ENCODE assay signal across 15 mouse cellular contexts in genomic region chr2:146411904-146412303, GRCm38 (mm10).
"Had no signal": no experiment of that assay in that cellular context is flagged by ENCODE, and none has a peak within 500 bp of the region (broad histone marks: within the 10 kb centered on the region; RNA-seq: fewer than 3 reads in every experiment).

No protein-coding gene starts in this region.

- H3K4me3 ChIP-seq: megakaryocyte, embryonic 14.5 days; midbrain, embryonic 13.5 days; midbrain, embryonic 15.5 days; neural tube, embryonic 12.5 days; stomach, embryonic 15.5 days had no signal

- H3K9me3 ChIP-seq: megakaryocyte, embryonic 14.5 days; midbrain, embryonic 13.5 days; midbrain, embryonic 15.5 days; neural tube, embryonic 12.5 days; stomach, embryonic 15.5 days had no signal

- DNase-seq: lung, adult 18-20 months; lung, postnatal 10 days; lung, postnatal 4 days; right cerebral cortex, postnatal 14 days; thymus, adult 2 months; thymus, postnatal 25 days; thymus, postnatal 4 days had no signal

- H3K27ac ChIP-seq: liver, embryonic 14.5 days; midbrain, embryonic 13.5 days; midbrain, embryonic 15.5 days; neural tube, embryonic 12.5 days; stomach, embryonic 15.5 days had no signal

- H3K4me1 ChIP-seq: midbrain, embryonic 13.5 days; neural tube, embryonic 12.5 days; stomach, embryonic 15.5 days had no signal

- H3K9ac ChIP-seq: liver, embryonic 14.5 days; lung, embryonic 14.5 days; midbrain, embryonic 13.5 days; midbrain, embryonic 15.5 days; neural tube, embryonic 12.5 days; stomach, embryonic 15.5 days had no signal

- ATAC-seq: midbrain, embryonic 13.5 days; midbrain, embryonic 15.5 days had no signal

- H3K27me3 ChIP-seq: megakaryocyte, embryonic 14.5 days; midbrain, embryonic 13.5 days; midbrain, embryonic 15.5 days; neural tube, embryonic 12.5 days; stomach, embryonic 15.5 days had no signal

- H3K36me3 ChIP-seq: midbrain, embryonic 15.5 days; neural tube, embryonic 12.5 days; stomach, embryonic 15.5 days had no signal

- H3K4me2 ChIP-seq: lung, embryonic 14.5 days; midbrain, embryonic 11.5 days; midbrain, embryonic 13.5 days; midbrain, embryonic 15.5 days; neural tube, embryonic 12.5 days; stomach, embryonic 15.5 days had no signal
